Mouse (Mus musculus) heart, adult 9 months (tissue): ENCODE measurements around the gene Mfsd8.
"Not testable (repeated sequence)": the region's sequence is repeated elsewhere in the genome, so short reads cannot be mapped to it uniquely, and the experiment has no call there.

Experiments used
- DNase-seq, 2 experiments: peaks; one replicate each; pipeline ENCODE4 v3.0.0; 2022; ENCODE audit warnings: low spot score in 2 of 2

Mfsd8 gene

GRCm38 (mm10) chr3:40846473-40846956, at the start of gene Mfsd8:
Gene Mfsd8 (minus strand): TSS chr3:40846886.
- DNase-seq, result peak; percentile 98

- peak; percentile 13 to 22 for DNase-seq
Measured at GRCm38 (mm10) chr3:40894336-40894735, 47.6 kb upstream of the Mfsd8 start.

- DNase-seq, result peak; percentile 99
Measured at GRCm38 (mm10) chr3:40893816-40894258, 47.2 kb upstream of the Mfsd8 start.

- DNase-seq, result not testable (repeated sequence)
Measured at GRCm38 (mm10) chr3:40853123-40853738, 6.5 kb upstream of the Mfsd8 start.

- not testable (repeated sequence) for DNase-seq
Measured at GRCm38 (mm10) chr3:40847936-40848335, 1.2 kb upstream of the Mfsd8 start.

- peak; percentile 41 to 44 for DNase-seq
Measured at GRCm38 (mm10) chr3:40847018-40847417, 332 bp upstream of the Mfsd8 start.

- DNase-seq, result not testable (repeated sequence)
Measured at GRCm38 (mm10) chr3:40846957-40847017, 101 bp upstream of the Mfsd8 start, which contains the start of gene Abhd18. Gene Abhd18 (plus strand): TSS chr3:40846970.

- not testable (repeated sequence) for DNase-seq
Measured at GRCm38 (mm10) chr3:40845521-40845920, 1.2 kb downstream of the Mfsd8 start.

GRCm38 (mm10) chr3:40813275-40813674, 33.4 kb downstream of the Mfsd8 start:
- no peak for DNase-seq

GRCm38 (mm10) chr3:40809894-40810293, 36.8 kb downstream of the Mfsd8 start:
- DNase-seq, result no peak

GRCm38 (mm10) chr3:40808686-40809085, 38.0 kb downstream of the Mfsd8 start:
- no peak for DNase-seq

- no peak for DNase-seq
Measured at GRCm38 (mm10) chr3:40806871-40807270, 39.8 kb downstream of the Mfsd8 start.

- DNase-seq, result no peak
Measured at GRCm38 (mm10) chr3:40800373-40800823, 46.3 kb downstream of the Mfsd8 start.

- peak; percentile 93 to 96 for DNase-seq
Measured at GRCm38 (mm10) chr3:40799530-40800372, 46.9 kb downstream of the Mfsd8 start, which contains the start of gene Plk4. Gene Plk4 (plus strand): TSS chr3:40800019.

- peak in 1 of 2 experiments; percentile 13 for DNase-seq
Measured at GRCm38 (mm10) chr3:40798500-40798899, 48.2 kb downstream of the Mfsd8 start.

GRCm38 (mm10) chr3:40798054-40798453, 48.6 kb downstream of the Mfsd8 start:
- no peak for DNase-seq

GRCm38 (mm10) chr3:40793783-40794182, 52.9 kb downstream of the Mfsd8 start:
- DNase-seq, result no peak
